Mouse (Mus musculus) layer of hippocampus, postnatal 14 days (tissue): Measurements from ENCODE around the gene Tnfsf14. TPM values are rescaled to one million over a fixed set of nuclear protein-coding genes. Genes with fewer than 3 reads are reported as not detected.

Experiments
- DNase-seq, 2 experiments: peaks; one replicate each; pipeline ENCODE4 v3.0.0; 2021 to 2022; ENCODE audit warnings: low spot score in 2 of 2, mixed read lengths in 1 of 2
- total RNA-seq, 2 experiments: library from RNA; stranded (reverse); gene quantifications; 2 replicates each; pipeline ENCODE4 v1.2.3; 2021

The Tnfsf14 gene
- total RNA-seq, 2 experiments from 2014 or later = not detected

DNA sequence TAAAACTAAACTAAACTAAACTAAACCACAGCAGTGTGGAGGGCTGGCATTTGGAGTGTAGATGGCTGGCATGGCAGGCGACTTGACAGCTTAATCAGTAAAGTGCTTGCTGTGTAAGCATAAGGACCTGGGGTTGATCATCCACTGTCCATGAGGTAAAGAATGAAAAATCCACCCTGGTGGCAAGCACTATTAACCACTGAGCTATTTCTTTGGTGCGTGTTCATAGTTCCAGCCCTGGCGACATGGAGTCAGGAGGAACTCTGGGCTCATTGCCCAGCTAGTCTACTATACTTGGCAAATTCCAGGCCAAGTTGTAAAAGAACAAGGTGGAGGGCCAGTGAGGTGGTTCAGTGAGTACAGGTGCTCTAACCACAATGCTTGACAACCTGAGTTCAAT is 14.0 kb upstream of the Tnfsf14 start:
- no peak for DNase-seq

DNA sequence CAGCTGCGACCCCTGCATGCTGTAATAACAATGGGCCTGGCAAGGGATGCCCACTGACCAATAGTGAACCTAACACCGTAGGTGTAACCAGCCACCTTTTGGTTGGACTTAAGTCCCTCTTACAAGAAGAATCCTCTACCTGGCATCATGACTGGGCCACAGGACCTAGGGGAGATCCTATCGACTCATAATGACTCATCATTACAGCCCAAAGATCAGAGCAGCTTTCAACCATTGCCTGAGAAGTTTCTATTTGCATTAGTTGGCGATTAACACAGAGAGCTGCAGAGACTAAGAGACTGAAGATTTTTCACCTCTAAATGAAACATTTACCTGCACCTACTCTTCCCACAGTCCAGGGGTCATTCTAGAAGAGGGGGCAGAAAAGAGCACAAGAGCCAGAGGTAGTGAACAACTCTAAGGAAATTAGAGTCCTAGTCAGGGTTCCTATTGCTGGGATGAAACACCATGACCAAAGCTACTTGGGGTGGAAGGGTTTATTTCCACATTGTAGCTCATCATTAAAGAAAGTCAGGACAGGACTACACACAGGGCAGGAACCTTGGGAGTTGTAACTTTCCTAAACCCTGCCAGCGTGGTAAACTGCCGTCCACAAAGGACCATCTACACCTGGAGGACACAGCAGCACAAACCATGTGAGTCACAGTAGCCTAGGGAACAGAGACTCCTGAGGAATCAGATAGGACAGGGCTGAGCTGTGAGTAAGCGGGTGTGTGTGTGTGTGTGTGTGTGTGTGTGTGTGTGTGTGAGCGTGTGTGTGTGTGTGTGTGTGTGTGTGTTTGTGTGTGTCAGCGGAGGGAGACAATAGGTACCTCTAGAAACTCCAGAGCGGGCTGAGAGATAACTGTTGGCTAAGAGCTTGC is 8.1 kb upstream of the Tnfsf14 start:
- no peak for DNase-seq

DNA sequence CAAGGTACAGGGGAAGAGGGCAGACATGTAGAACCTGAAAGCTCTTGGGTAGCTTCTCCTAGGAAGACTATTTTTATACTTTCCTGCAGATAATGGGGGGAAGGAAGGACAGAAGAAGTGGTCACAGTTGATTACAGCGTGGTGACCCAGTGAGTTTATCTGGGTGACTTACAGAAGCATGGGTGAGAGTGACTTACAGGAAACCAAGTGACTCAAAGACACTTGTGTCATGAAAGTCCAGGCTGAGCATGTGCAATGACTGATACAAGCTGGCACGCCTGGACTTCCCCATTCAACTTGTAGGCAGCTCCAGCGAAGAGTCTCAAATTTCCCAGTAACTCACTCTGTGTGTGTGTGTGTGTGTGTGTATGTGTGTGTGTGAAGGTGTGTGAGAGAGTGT is 4.3 kb upstream of the Tnfsf14 start:
- DNase-seq = no peak

DNA sequence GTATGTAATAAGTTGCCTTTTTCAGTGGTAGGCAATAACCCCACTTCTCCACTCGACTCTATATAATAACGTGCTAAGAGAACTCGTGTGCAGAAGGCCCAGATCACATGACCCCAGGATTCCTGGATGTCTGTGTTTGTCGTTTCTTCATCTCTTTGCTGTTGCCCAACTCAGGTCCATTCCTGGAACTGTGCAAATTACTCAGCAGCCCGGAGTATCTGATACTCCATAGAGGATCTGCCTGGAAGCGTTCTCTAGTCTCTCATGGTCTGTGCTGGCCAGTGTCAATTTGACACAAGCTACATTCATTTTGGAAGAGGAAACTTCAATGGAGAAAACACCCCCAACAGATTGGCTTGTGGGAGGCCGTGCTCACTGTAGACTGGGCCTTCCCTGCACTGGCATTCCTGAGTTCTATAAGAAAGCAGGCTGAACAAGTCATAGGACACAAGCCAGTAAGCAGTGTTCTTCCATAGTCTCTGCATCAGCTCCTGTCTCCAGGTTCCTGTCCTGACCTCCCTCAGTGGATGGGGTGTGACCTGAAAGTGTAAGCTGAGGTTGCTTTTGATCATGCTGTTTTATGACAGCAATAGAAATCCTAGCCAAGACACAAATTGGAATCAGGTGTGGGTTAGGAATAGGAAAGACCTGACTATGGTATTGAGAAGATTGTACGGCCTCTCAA is 1.5 kb upstream of the Tnfsf14 start:
- no peak for DNase-seq

DNA sequence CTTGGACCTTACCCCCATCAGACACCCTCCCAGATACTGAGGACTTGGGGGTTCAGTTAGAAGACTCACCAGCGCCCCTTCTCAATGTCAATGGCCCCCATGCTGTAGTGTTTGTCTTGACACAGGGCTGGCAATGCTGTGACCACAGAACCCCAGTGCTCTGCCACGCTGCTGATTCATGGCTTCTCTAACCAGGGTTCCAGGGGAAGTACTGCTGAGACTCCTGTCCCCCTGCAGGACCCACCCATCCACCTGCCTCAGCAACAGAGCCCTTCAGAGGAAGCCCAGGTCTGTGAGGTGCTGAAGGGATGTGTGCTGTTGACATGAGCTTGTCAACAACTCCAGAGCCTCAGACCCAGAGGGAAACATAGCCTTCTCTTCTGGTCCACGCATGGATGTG is 794 bp upstream of the Tnfsf14 start:
- no peak for DNase-seq

DNA sequence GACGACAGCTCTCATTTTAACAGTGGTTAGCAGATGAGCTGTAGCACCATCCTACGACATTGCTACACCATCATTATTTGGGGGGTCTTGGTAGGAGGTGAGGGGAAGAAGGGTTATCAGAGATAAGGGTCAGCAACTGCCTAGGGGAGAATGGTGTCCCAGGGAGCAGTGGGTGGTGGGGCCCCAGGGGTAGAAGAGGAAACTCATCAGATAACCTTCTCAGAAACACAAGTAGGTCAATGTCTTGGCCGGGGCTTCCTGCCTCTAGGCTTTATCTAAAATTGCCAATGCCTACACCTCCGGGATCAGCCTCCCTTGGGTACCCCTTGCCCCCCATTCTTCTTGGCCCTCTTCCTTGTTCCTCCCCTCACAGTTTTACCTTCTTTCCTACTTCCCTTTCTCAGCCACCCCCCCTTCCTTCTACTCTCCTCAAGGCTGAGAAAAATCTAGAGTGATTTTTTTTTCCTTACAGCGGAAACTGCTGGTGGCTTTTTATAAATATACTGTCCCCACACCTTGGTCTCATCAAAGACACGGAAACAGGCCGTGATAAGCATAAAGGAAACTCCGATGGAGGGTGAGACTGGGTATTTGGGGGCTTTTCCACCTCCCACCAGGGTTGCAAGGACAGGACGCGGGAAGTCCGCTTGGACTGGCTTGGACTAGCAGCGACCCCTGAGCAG is 5.3 kb downstream of the Tnfsf14 start:
- no peak for DNase-seq

DNA sequence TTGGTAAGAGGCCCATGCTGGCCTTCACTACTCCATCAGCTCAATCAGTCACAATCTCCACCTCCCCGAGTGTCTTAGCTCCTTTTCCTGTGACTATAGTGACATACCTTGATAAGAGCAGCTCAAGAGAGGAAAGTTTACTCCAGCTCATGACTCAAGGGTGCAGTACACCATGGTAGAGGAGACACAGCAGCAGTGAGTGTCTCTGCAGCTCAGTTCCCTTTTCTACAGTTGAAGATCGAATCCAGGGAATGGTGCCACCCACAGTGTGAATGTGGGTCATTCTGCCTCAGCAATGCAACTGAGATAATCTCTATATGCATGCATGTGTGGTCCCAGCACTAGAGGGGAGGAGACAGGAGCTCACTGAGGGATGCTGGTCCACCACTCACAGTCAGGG is 8.3 kb downstream of the Tnfsf14 start:
- DNase-seq = no peak

DNA sequence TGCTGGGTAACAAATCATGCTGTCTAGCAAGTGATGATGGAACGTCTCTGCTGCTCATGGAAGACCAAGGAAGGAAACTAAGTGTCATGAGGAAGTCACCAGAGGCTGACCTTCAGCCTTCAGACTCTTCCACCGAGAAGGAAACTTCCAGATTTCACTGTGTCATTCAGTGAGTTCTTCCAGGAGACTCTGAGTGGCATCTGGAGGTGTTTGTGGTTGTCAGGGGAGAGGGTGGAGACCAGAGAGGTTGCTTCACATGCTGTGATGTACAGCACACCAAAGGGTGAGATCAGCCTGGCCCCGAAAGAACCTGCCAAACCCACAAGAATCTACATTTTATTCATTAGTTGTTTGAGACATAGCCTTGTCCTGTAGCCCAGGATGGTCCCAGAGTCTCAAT is 11.1 kb downstream of the Tnfsf14 start:
- DNase-seq = no peak

DNA sequence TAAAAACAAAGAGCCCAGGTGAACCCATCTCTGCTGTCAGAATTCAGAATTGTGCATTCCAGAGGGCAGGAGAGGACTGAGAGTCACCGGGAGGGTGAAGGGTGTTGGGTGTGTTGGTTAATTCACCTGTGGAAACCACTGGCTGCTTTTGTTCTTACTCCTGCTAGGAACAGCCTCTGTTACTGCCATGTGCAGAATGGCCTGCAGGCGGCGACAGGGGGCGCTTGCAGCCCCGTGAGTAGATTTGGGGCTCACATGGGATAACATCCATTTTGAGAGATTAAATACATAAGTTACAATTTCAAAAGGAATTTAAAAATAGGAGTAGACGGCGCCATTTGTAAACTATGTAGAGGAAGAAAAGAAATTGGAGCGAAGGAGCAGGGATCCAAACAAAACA is 13.6 kb downstream of the Tnfsf14 start:
- no peak for DNase-seq

DNA sequence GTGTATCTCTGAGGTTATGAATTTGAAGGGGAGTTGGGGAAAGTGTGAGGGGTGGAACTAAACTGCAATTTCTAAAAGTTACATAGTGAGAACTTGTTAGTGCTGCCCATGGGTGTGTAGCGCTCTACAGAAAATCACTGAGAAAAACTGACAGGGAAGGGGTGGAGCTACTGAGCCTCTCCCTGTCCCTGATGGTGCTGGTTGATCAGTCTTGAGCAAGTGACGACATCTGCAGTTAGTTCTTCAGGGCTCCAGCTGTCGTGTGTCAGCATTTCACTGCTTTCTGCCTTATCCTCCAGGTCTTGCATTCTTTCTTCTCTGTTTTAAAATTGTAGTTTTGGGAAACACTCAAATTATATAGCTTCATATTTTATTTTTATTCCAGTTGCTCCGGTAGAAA is 20.6 kb downstream of the Tnfsf14 start:
- no peak for DNase-seq

DNA sequence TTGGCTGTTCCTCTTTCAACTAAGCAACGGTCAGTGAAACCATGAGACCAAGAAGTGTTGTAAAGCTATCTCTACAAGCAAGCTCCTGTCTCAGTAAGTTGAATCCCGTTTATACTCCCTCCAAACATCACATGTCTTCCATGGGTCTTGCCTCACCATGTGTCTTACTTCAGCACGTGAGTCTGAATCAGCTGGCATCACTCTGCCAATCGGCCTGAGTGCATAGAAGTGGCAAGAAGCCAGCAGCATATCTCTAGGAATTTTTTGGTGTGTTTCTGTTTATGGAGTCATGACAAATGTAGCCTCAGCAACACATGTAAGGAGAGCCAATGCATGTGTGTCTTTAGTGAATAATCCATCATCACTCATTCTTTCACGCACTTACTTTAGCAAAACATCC is 21.6 kb downstream of the Tnfsf14 start:
- DNase-seq = no peak

DNA sequence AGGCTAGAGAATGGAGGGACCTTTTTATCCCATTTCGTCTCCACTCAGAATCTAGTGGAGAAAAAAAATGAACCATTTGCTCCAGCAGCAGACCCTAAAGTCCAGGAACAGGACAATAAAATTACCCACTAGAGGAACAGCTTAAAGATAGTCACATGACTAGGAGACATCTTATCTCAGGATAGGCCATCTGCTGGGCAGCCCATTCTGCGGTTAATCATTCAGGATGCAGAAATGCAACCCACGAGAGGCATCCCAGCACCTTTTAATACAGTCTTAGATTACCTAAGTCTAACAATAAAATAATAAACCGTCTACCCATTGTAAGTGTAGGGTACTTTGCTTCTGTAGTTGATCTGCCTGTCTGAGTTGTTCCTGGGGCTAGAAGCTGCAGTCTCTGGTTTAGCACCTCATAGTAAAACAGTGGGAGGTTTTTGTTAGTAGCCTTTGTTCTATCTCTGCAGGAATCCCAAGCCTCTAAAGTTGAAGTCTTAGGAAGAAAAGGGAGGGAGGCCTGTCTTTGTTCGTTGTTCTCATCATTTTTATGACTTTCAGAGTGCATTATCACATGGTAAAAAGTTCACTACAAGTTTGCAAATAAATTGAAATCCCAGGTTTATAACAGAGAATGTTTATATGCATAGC is 23.2 kb downstream of the Tnfsf14 start:
- no peak for DNase-seq

DNA sequence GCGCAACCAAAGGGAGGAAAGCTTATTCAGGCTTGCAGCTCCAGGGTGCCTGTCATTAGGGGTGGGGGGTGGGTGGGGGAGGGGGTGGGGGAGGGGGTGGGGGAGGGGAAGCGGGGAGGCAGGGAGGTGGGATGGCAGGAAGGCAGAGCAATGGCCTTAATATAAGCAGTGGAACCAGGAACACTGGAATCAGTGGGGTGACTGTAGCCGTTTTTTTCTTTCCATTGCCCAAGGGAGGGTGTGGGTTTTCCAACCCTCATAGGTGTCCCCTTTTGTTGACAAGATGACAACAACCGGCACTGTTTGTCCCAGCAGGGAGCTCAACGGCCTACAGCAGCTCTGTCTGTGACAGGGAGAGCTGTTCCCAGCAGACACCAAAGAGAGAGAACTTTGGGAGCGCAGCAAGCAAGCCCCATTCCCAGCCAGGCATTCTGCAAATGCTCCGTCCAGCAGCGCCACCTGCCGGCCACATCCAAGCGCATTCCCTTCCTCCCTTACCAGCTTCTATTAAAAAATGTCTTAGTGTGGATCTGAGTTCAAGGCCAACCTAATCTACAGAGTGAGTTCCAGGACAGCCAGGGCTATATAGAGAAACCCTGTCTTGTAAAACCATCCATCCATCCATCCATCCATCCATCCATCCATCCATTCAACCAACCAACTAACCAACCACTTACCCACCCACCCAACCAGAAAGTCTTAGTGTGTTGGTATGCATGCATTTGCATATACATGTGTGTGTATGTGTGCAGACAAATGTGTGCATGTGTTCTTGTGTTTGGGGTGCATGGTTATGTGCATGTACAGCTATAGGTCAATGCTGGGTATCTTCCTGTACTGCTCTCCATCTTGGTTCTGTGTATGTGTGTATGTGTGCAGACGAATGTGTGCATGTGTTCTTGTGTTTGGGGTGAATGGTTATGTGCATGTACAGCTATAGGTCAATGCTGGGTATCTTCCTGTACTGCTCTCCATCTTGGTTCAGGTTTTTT is 26.9 kb downstream of the Tnfsf14 start:
- DNase-seq = peak; percentile 80 to 88

DNA sequence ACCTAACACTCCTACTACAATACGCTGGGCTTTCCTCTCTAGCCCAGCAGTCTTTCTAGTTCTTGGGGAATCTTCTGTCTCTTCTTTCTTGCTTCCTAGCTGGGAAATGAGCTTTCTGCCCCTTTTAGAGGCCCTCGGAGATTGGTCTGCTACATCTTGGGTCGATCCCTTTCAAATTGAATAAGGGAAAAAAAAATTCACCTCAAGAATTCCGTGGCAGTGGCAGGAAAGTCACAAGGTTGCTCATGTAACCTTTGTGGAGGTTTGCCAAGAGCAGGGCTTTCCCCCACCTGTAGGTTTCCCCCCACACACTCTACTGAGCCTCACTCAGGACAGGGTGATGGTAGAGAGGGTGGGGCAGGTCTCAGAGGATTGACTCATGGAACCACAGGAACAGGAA is 40.2 kb downstream of the Tnfsf14 start:
- no peak for DNase-seq

DNA sequence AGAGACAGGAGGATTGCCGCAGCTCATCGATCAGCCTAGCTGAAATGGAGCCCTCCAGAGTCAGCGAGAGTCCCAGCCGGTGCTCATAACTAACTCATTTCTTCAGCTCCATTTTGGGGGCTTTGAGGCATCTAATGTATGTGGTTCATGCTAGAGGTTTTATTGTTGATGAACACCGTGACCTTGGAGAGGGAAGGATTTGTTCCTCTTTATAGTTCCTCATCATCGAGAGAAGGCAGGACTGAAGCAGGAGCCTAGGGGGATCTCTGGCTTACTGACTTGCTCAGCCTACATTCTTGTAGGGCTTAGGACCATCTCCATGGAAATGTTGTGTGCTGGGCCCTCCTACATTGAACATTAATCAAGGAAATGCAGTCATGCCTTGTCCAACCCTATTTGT is 41.0 kb downstream of the Tnfsf14 start:
- no peak for DNase-seq

DNA sequence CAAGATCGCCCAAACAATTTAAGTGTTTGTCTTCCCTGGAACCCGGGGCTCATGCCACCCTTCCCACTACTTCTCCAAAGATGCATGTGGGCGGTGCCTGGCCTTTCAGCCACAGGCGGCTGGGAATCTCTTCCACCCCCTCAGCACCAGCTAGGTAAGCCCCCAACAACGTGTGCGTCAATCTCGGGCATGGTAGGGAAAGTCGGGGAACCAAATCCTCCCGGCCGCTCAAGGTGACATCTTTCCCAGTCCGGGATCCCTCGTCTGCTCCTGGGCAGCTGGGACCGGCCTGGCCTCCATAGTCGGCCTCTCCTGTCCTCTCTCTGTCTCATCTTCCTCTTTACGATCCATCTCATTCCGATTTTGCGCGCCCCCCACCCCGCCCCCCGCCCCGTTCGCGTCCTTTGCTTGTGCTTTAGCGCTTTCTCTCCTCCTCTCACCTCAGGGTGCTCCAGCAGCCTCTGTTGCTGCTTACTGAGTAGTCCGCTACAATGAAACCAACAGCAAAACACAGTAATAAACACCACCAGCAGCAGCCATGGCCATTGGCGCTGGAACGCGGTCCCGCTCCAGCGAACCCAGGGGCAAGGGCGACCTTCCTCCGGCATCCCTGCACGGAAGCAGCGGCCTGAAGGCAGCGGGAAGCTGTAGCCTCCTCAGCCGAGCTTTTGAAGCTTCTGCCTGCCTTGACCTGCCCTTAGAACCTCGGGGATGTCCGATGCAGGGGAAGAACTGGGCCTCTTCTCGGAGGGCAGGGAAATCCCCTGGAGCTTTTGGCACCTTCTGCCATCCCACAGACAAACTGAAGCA is 44.8 kb downstream of the Tnfsf14 start, which contains the start of gene Cd70:
Gene Cd70, minus strand, starts transcription at position 784 of the 810 bp plus-strand sequence.
- peak in 1 of 2 experiments; percentile 4 for DNase-seq

DNA sequence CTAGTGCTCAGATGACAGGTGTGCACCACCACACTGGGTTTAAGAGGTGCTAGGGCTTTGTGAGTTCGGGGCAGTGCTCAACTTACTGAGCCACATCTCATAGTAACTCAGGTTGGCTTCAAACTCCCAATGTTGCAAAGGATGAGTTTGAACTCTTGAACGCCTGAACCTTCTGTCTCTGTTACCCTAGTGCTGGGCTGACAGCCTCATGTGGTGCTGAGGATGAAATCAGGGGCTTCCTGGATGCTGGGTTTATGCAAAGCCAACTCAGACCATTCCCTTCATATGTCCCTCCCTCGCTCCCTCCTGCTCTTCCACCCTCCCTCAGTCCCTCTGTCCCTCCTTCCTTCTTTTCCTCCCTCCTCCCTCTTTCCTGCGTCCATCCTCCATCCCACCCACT is 45.6 kb downstream of the Tnfsf14 start:
- DNase-seq = no peak

DNA sequence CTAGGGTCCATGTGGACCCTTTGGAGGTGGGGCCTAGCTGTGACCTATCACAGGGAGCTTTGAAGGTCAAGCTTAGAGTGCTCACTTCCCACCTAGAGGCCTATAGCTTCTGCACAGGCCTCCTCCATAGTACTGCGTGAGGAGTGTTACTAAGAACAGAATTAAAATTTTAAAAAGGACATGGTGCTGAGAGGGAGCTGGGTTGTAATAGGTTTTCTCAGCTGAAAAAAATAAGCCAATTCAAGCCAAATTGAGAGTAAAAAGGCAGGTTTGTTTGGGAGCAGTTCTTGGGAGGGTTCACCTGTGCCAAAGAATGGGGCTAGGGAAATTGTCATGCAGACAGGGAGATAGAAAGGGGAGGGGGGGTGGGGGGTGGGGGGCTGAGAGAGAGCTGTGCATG is 48.9 kb downstream of the Tnfsf14 start:
- no peak for DNase-seq

DNA sequence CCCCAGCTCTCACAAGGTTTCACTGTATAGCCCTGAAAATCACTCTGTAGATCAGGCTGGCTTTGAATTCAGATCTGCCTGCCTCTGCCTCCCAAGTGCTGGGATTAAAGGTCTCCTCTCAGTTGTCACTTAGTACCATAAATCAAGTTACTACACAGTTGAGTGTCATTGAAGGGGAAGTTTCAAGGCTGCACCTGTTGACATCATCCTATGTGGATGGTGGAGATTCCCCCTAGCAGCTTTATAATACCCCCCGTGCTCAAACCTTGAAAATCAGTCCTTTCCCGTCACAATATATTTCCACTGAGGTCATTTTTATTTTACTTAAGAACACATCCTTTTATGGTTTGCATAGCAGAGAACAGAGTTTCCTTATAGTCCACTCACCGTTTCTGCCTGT is 50.3 kb downstream of the Tnfsf14 start:
- no peak for DNase-seq
